Mouse (Mus musculus) ES-E14 (cell line): ENCODE measurements around the gene Olfr1424. TPM values are rescaled to one million over a fixed set of nuclear protein-coding genes. Genes with fewer than 3 reads are reported as not detected.
"Not testable (repeated sequence)": the region's sequence is repeated elsewhere in the genome, so short reads cannot be mapped to it uniquely, and the experiment has no call there.

Experiments used
- DNase-seq: peaks from one replicate; pipeline ENCODE4 v3.0.0-alpha.2; 2013; ENCODE audit warnings: low read depth, low spot score
- H3K27ac ChIP-seq: 2 replicates; pipeline ENCODE4 v1.5.1; 2012; ENCODE audit warnings: low read depth, mild to moderate bottlenecking, low read length, moderate library complexity, mixed read lengths; ENCODE audit not compliant: poor library complexity, insufficient read depth, severe bottlenecking
- H3K36me3 ChIP-seq: 2 replicates; pipeline ENCODE4 v1.6.1; 2012; ENCODE audit warnings: mild to moderate bottlenecking, low read length, moderate library complexity, mixed read lengths; ENCODE audit not compliant: control insufficient read depth, poor library complexity, insufficient read depth, severe bottlenecking
- H3K4me1 ChIP-seq, 2 experiments: fragments of 150-350 bp in 1 of 2; sonication (generic) in 1 of 2; 2 replicates each; pipeline ENCODE4 v1.6.1; 2012; ENCODE audit warnings: low read length in 2 of 2, mild to moderate bottlenecking in 1 of 2, mixed read lengths in 1 of 2; ENCODE audit not compliant: control insufficient read depth in 2 of 2, insufficient read depth in 2 of 2, poor library complexity in 1 of 2
- H3K4me3 ChIP-seq, 2 experiments: fragments of 150-350 bp in 1 of 2; sonication (generic) in 1 of 2; 2 replicates each; pipeline ENCODE4 v1.5.1; 2012; ENCODE audit warnings: low read length in 2 of 2, low read depth in 1 of 2, mild to moderate bottlenecking in 1 of 2, mixed read lengths in 1 of 2; ENCODE audit not compliant: insufficient read depth in 1 of 2, poor library complexity in 1 of 2, severe bottlenecking in 1 of 2
- H3K9ac ChIP-seq: 2 replicates; pipeline ENCODE4 v1.6.1; 2012; ENCODE audit warnings: low read depth, mild to moderate bottlenecking, low read length, mixed read lengths; ENCODE audit not compliant: poor library complexity, insufficient read depth, severe bottlenecking
- H3K9me3 ChIP-seq: fragments of 150-350 bp; sonication (generic); 2 replicates; pipeline ENCODE4 v1.6.1; 2012; ENCODE audit warnings: low read depth, mild to moderate bottlenecking, low read length; ENCODE audit not compliant: control insufficient read depth, insufficient read depth
- CHD2 ChIP-seq: IDR thresholded peaks from 2 replicates; pipeline ENCODE4 v1.6.1; 2014; ENCODE audit warnings: mild to moderate bottlenecking, low read depth, low read length, inconsistent platforms
- HCFC1 ChIP-seq: IDR thresholded peaks from 2 replicates; pipeline ENCODE4 v1.6.1; 2012; ENCODE audit warnings: low read length, inconsistent platforms, borderline replicate concordance; ENCODE audit not compliant: insufficient read depth
- MAFK ChIP-seq: IDR thresholded peaks from 2 replicates; pipeline ENCODE4 v1.6.1; 2014; ENCODE audit warnings: mild to moderate bottlenecking, low read depth, low read length, inconsistent platforms; ENCODE audit not compliant: insufficient read depth
- ZC3H11A ChIP-seq: IDR thresholded peaks from 2 replicates; pipeline ENCODE4 v1.6.1; 2012; ENCODE audit warnings: low read depth, mild to moderate bottlenecking, inconsistent platforms, low read length, borderline replicate concordance
- ZNF384 ChIP-seq: IDR thresholded peaks from 2 replicates; pipeline ENCODE4 v1.6.1; 2012; ENCODE audit warnings: low read depth, low read length, inconsistent platforms
- in situ Hi-C, 2 experiments: fragments of 600-800 bp; cut with MboI; formaldehyde crosslinking; loops; one replicate each; pipeline ENCODE4 v1.15.1; 2025; ENCODE audit warnings: low sequenced_read_pairs in 2 of 2, inconsistent platforms in 1 of 2; ENCODE audit not compliant: unreplicated experiment in 2 of 2
- total RNA-seq: library from RNA; depleted of rRNA; stranded (reverse); fragments of 300-350 nt; gene quantifications from 2 replicates; pipeline ENCODE4 v1.2.3, GENCODE M21; 2012; rRNA removed

Olfr1424 gene
- total RNA-seq: not detected in 2 replicates

DNA sequence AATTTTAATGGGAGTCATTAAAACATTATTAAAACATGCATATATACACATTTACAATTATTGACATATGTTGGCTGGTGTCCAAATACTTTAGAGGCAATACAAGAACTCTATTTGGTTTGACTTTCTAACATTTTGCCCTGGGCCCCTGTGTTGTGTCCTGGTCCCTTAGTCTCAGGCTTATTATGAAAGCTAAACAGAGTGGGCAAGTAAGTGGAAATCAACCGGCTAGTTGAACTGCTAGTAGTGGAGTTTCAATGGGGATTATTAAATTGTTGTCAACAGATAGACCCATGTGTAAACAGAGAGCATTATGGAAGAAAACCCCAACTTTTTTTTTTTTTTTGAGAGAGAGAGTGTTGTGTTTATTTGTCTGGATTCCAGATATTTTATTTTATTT, at the start of gene Olfr1424:
TSS of gene Olfr1424 (minus strand) at position 101 of the 400 bp plus-strand sequence.
- H3K9me3 ChIP-seq, DNase-seq, H3K4me1 ChIP-seq, in situ Hi-C loops, H3K9ac ChIP-seq, H3K27ac ChIP-seq, H3K4me3 ChIP-seq, H3K36me3 ChIP-seq: not testable (repeated sequence)

DNA sequence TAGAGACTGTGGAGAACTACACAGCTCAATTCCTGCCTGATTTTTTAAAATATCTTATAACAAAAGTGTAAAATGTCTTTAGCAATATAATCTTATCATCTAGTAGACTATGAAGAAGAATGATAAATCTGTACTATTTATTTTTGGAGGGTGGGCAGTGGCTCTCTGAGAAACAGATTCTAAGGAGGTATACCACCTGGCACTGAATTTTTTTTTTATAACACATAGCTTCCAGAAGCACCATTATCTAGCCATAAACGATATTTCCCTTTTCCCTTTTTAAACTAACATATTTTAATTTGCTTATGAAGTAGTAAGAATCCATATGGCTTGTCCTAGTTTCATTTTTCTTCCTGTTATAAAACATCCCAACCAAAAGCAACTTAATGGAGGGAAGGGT, 42.1 kb upstream of the Olfr1424 start:
- in situ Hi-C loops: no loop called here
- Histone ChIP-seq H3K9ac (no peak overlapping the region), H3K27ac (no peak overlapping the region), H3K4me1 (no peaks in the 10 kb centered on the region), H3K4me3 (no peak overlapping the region), H3K36me3 (no peaks in the 10 kb centered on the region), H3K9me3 (no peaks in the 10 kb centered on the region)
- no peak for DNase-seq
- no peak for TF ChIP-seq CHD2
- no peak for TF ChIP-seq HCFC1
- TF ChIP-seq ZNF384: no peak
- TF ChIP-seq ZC3H11A: no peak
- TF ChIP-seq MAFK: no peak

DNA sequence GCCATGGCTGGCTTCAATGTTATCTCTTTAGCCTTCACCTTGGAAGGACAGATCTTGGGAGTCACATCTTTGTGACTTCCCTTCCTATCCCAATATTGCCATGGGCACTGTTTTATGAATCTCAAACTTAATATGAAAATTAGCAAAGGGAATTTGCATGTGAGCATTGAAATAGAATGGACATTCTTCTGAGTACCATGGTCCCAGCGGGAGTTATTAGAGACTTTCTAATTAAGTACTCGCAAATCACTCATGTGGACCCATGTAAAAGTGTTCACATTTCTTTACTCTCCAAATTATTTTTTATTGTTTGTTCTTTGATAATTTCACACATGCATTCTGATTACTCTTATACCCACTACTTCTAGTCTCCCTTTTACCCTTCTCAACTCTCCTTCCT, 40.8 kb upstream of the Olfr1424 start, which contains the start of gene Olfr1427:
TSS of gene Olfr1427 (minus strand) at position 101 of the 400 bp plus-strand sequence.
- Histone ChIP-seq H3K9ac (no peak within 1 kb of the TSS), H3K4me1 (no peaks in the 10 kb centered on the region), H3K4me3 (no peak within 1 kb of the TSS), H3K9me3 (no peaks in the 10 kb centered on the region), H3K27ac (no peak within 1 kb of the TSS), H3K36me3 (no peaks in the 10 kb centered on the region)
- no peak for DNase-seq
- TF ChIP-seq ZC3H11A (no peak), MAFK (no peak), CHD2 (no peak), HCFC1 (no peak), ZNF384 (no peak)
- in situ Hi-C loops: no loop called here

DNA sequence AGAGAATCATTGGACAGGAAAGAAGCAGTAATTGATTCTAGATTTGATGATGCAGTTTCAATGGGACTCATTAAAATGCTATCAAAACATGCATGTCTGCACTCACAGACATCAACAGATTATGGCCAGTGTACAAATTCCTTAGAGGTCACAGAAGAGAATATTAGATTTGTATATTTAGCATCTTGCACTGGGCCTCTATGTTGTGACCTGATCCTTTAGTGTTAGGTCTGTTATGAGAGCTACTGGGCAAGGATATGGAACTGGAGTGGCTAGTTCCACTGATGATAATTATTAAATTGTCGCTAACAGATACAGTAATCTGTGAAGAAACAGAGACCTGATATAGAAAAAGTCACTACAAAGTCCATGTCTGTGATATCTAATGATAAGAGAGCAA, 29.4 kb upstream of the Olfr1424 start, which contains the start of gene Olfr1426:
TSS of gene Olfr1426 (minus strand) at position 101 of the 400 bp plus-strand sequence.
- Histone ChIP-seq H3K36me3 (no peaks in the 10 kb centered on the region), H3K4me1 (no peaks in the 10 kb centered on the region), H3K9ac (no peak within 1 kb of the TSS), H3K27ac (no peak within 1 kb of the TSS), H3K9me3 (no peaks in the 10 kb centered on the region), H3K4me3 (no peak within 1 kb of the TSS)
- no peak for DNase-seq
- no peak for TF ChIP-seq HCFC1
- in situ Hi-C loops: no loop called here

DNA sequence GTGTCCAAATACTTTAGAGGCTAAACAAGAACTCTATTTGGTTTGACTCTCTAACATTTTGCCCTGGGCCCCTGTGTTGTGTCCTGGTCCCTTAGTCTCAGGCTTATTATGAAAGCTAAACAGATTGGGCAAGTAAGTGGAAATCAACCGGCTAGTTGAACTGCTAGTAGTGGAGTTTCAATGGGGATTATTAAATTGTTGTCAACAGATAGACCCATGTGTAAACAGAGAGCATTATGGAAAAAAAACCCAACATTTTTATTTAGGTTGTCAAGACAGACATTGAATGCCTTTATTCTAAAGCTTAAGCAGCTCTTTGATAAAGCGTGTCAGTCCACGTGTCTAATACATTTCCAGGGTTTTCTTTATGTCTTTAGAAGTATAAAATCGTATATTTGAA, 15.1 kb upstream of the Olfr1424 start, which contains the start of gene Olfr1425:
TSS of gene Olfr1425 (minus strand) at position 101 of the 400 bp plus-strand sequence.
- H3K4me3 ChIP-seq, H3K27ac ChIP-seq, in situ Hi-C loops, H3K9ac ChIP-seq, DNase-seq, H3K4me1 ChIP-seq, H3K36me3 ChIP-seq, H3K9me3 ChIP-seq: not testable (repeated sequence)

DNA sequence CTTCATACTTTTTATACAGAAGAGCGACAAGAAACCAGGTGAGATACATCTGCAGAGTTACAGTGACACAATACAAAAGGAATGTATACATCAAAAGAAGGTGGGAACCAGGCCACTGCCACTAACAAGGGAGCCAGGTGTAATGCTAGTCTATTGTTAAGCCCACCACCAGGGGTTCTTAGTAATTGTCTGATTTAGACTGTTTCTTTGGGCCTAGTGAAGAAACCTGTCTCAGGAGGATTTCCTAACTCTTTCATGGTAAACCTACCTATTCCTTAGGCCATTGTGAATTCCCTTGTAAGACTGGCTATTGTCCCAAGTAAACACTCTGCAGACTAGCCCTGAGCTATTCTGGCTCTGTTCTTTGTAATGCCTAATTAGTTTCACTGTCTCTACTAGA, 7.1 kb upstream of the Olfr1424 start:
- H3K4me3 ChIP-seq, H3K9ac ChIP-seq, H3K9me3 ChIP-seq, H3K36me3 ChIP-seq, in situ Hi-C loops, DNase-seq, H3K4me1 ChIP-seq, H3K27ac ChIP-seq: not testable (repeated sequence)

DNA sequence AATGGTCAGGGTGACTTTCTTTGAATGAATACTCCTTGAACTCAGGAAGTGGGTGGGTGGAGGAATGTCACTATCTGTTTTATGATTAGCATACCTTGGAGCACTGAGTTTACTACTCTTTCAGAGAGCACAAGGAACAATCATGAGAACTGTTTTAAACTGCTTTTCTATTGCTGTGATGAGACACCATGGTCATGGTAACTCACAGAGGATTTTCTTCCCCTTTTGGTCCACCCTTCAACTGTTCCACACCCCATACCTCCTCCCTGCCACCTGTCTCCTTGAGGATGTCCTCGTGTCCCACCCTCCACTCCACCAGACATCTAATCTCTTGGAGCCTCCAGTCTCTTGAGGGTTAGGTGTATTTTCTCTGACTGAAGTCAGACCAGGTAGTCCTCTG, 5.3 kb upstream of the Olfr1424 start:
- H3K27ac ChIP-seq: peak overlapping the region; percentile 79; the same call in 1 of the 2 replicates
- in situ Hi-C loops, H3K4me1 ChIP-seq: not testable (repeated sequence)

More for the DNA sequence above, 5.3 kb upstream of the Olfr1424 start:
- not testable (repeated sequence) for H3K4me3 ChIP-seq, H3K9ac ChIP-seq, H3K9me3 ChIP-seq, DNase-seq, H3K36me3 ChIP-seq
